Mouse (Mus musculus) left cerebral cortex, postnatal 4 days (tissue): ENCODE data around the gene Nt5dc3. TPM values are rescaled to one million over a fixed set of nuclear protein-coding genes. Genes with fewer than 3 reads are reported as not detected.

ENCODE experiments used
- DNase-seq: peaks from one replicate; pipeline ENCODE4 v3.0.0-alpha.2; 2022
- intact Hi-C: fragments of 180-260 bp; cut with DNase I; formaldehyde crosslinking; loops from one replicate; pipeline ENCODE4 v1.15.1; 2025
- total RNA-seq, 2 experiments: library from RNA; stranded (reverse); gene quantifications; 2 replicates each; pipeline ENCODE4 v1.2.3; 2021

Nt5dc3 gene
- total RNA-seq, 2 experiments from 2014 or later = 60.1 to 60.8 TPM

GRCm38 (mm10) chr10:86862496-86862895, 83.7 kb downstream of the Nt5dc3 start:
- intact Hi-C loops = no loop called here

DNA sequence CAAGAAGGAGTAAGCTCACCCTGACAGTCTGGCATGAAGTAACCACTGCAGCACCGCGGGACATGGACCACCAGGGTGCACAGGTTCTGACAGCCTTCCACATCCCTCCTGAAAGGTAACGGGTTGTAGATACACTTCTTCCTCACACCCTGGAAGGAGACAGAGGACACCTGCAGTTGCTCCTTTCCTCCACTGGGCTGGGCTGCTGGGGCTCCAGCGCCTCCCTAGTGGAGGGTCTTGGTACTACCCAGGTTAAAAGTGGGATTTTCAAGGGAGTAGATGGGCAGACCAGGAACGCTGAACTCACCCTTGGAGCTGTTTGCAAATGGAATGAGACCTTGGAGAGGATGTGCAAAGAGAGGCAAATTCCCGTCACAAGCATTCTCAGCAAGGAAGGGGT, 84.6 kb downstream of the Nt5dc3 start:
- DNase-seq = no peak
- intact Hi-C loops = no loop called here

More at GRCm38 (mm10) chr10:86862496-86862895, 83.7 kb downstream of the Nt5dc3 start:
- DNase-seq = no peak

- intact Hi-C loops = no loop called here
- no peak for DNase-seq
These were observed 93.3 kb downstream of the Nt5dc3 start for GRCm38 (mm10) chr10:86872121-86872520.

- intact Hi-C loops = no loop called here
- DNase-seq = no peak
These were observed 93.8 kb downstream of the Nt5dc3 start for GRCm38 (mm10) chr10:86872591-86872990.

DNA sequence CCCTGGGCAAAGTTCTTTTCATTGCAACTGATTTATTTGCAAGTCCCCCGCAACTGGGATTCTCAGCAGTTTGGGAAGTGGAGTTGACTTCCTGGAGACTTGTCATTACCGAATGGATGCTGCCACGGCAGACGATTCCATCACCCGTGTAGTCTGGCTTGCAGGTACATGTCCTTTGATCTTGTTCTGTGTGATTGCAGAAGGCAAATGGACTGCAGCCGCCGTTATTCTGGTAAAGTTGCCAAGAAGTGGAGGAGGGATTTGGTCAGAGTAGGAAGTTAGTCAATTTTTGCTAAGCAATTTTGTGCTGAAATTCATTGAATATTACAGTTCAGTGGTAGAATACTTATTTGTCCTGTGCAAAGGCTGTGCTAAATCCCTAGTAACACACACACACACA, 99.9 kb downstream of the Nt5dc3 start:
- intact Hi-C loops = no loop called here

DNA sequence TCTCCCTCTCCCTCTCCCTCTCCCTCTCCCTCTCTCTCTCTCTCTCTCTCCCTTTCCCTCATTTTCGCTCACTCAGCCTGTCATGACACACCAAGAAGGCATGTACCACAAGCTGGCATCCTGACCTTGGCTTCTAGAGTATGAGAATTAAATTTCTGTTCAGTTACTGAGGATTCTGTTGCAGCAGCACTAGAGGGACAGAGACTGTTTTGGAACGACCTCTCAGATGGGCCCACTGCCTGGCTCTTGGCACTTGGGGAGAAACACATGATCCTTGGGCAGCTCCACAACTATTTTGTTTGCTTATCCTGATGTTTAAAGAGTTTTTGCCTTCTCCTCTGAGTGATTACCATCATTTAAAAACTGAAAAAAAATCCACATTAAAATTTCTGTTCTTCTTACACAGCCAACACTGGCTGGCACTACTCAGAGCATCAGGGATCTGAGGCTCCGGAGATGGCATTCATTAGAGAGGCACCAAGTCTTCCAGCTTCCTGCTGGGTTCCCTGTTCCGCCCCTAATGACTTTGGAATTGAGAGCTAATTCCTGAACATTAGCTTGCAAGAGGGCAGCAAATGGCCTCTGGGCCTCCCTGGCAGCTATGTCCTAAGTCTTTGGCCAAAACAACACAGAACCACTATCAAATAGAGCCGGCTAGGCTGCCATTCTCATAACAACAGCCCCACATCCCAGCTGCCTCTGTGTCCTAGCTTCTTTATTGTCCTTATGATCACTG, 101.4 kb downstream of the Nt5dc3 start:
- intact Hi-C loops = no loop called here
- peak; percentile 57 for DNase-seq

More for the DNA sequence above, 99.9 kb downstream of the Nt5dc3 start:
- no peak for DNase-seq

DNA sequence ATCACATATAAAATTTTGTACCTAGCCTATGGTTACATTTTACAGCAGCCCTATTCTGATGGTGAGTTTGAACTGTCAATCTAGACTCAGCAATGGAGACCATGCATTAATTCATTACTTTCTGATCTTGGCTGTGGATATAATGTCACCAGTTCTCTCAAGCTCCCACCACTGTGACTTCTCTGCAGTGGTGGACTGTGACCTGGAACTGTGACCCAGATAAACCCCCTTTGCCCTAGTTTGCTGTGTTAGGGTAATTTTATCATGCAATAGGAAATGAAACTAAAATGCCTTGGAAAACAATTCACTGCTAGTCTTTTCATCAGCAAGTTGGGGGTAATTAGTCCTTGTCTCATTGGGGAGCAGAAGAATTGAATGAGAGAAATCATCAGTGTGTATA, 102.6 kb downstream of the Nt5dc3 start:
- DNase-seq = no peak
- intact Hi-C loops = no loop called here

DNA sequence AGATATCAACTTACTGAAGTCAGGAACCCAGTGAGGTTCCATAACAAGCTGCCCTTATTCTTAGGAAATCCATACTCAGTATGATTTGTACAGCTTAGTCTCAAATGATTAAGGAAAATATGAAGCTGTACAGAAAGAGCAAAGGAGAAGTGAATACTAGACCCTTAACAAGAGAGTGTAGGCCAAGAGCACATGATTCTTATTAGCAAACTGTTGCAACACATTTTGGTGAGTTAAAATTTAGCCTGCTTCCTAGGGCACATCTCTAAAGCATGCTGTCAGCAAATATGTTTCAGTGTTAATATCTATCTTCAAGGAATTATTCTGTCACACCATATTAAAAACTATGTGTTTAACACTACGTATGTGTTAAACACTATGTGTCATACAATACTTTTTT, 107.6 kb downstream of the Nt5dc3 start:
- intact Hi-C loops = no loop called here
- DNase-seq = no peak

Other genes with a start within 250 kb of the Nt5dc3 start
- 100 to 1,000 TPM; 263 to 270 TPM for gene Hsp90b1, start 73.5 kb upstream of the Nt5dc3 start, total RNA-seq
- gene Ttc41, start 73.2 kb upstream of the Nt5dc3 start, total RNA-seq = 1 to 10 TPM; 1.9 to 2.3 TPM
- 10 to 100 TPM in 1 of 2 experiments, 1 to 10 TPM in 1; 6.6 to 18.7 TPM for gene Gm49358, start 15.0 kb upstream of the Nt5dc3 start, total RNA-seq
- gene Stab2, start 229.0 kb downstream of the Nt5dc3 start, total RNA-seq = under 1 TPM; 0.62 to 0.91 TPM